Mouse (Mus musculus): Measurements from ENCODE around the gene Arid4a.

The Arid4a gene

GRCm38 (mm10) chr12:71015363-71016210, at the start of gene Arid4a:
Gene Arid4a (plus strand): TSS chr12:71015990.
- peak; percentile 98 to 99 for DNase-seq

GRCm38 (mm10) chr12:70967581-70967980, 48.2 kb upstream of the Arid4a start:
- DNase-seq: no peak

- peak; percentile 84 to 92 for DNase-seq
Observed at GRCm38 (mm10) chr12:70968141-70968790, 47.5 kb upstream of the Arid4a start.

DNA sequence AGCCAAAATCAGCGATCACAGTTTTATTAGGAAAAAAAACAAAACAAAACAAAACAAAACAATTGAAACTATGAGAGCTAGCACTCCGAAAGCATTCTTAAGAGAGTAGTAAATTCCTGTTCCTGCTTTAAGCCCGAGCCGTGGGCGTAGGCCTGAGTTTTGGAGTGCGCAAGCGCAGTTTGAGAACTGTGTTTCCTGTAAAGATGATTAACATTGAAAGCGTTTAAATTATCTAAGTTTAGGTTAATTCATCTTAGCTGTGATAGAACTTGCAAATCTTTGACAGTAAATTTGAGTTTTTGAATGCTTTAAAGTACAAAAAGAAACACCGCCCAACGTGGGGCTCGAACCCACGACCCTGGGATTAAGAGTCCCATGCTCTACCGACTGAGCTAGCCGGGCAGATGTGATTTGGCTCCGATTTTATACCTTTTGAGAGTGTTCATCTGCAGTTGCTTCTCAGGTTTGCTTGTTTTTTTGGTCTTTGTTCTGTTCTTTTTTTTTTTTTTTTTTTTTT, 46.9 kb upstream of the Arid4a start:
- peak; percentile 89 to 92 for DNase-seq

DNA sequence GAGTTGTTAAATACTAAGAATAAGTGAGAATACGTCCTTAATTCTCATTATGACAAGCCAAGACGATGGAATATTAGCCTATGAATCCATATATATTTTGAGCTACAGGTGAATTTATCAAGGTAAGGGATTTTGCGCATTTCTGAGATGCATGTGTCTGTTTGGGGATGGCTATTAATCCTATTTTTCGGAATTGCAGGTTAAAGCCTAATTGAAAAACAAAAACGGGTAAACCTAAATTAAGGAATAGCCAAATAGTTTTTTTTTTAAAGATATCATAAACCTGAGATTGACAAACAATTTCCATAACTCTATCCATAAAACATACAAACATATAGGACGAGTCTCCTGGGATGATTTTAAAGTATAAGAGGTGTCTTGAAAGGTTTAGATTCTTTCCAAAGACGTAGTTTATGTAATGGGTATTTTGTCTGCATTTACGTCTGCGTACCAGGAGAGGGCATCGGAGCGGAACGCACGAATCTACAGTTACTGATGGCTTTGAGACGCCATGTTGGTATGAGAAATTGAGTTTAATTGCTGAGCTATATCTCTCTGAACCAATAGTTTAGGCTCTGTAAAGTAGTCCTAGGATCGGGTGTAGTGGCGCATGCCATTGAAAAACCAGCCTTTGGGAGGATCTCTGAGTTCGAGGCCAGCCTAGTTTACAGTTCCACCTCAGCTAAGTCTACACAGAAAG, 46.2 kb upstream of the Arid4a start:
- DNase-seq: peak; percentile 55 to 71

DNA sequence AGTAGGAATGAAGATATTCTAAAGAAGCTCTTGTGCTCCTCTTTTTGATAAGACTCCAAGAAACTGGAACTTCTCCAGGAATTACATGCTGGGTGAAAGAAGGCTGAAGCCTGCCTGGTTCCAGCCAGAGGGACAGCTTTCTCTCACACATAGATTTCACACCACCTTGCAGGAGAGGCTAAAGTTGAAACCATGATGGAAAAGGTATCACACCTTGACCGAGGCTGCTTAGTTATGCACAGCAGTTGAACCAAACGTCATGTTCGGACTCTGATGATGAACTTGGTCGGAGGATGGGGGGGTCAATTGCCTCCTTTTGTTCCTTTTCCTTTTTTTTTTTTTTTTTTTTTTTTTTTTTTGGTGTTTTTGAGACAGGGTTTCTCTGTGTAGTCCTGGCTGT, 42.0 kb upstream of the Arid4a start:
- no peak for DNase-seq

- peak; percentile 92 to 98 for DNase-seq
Observed at GRCm38 (mm10) chr12:70974441-70975266, 41.1 kb upstream of the Arid4a start, which contains the start of gene Psma3. Gene Psma3 (plus strand): TSS chr12:70974621.

GRCm38 (mm10) chr12:70975406-70975805, 40.4 kb upstream of the Arid4a start:
- no peak for DNase-seq

DNA sequence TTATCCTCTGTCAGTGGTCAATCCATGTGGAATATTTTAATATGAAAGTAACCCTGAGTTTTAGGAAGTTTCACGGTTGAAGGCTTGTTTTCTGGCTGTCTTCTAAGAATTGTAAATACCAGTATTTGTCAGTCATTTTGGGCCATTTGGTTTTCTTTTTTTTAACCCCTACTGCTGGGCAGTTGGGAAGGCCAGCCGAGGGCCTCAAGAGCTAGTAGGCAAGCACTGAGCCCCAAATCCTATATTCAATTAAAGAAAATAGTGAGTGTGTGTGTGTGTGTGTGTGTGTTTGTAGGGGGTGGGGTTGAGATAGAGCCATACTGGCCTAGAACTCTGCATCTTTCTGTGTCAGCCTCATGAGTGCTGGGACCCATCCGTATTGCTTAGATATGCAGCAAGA, 39.9 kb upstream of the Arid4a start:
- DNase-seq: no peak

DNA sequence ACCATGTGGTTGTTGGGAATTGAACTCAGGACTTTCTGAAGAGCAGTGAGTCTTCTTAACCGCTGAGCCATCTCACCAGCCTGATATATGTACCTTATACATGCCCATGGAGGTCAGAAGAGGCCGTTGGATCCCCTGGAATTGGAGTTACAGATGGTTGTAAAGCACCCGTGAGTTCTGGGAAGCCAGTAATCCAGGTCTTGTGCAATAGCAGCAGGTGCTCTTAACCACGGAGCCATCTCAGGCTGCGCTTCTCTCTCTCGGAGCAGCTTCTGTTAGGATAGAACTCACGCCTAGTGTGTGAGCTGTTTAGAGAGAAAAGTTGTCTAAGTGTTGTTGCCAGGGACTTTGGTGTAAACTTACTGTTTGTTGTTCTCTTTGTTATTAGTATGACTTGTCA, 37.4 kb upstream of the Arid4a start:
- no peak for DNase-seq

GRCm38 (mm10) chr12:70984855-70985550, 30.8 kb upstream of the Arid4a start:
- DNase-seq: no peak

DNA sequence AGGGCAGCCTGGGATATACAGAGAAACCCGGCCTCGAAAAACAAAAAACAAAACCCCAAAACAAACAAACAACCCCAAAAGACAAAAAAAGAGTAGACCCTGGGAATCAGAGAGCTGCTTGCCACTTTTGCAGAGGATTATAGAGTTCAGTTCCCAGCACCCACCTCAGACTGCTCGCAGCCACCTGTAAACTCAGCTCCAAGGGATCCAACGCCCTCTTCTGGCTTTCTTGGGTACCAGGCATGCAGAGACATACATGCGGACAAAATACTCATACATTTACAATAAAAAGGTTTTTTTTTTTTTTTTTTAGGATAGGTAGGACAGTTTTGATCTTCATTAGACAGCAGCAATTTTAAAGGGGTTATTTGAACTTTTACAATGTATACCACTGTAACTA, 18.6 kb upstream of the Arid4a start:
- DNase-seq: no peak

- DNase-seq: peak; percentile 87
Observed at GRCm38 (mm10) chr12:70999423-70999903, 16.3 kb upstream of the Arid4a start.

DNA sequence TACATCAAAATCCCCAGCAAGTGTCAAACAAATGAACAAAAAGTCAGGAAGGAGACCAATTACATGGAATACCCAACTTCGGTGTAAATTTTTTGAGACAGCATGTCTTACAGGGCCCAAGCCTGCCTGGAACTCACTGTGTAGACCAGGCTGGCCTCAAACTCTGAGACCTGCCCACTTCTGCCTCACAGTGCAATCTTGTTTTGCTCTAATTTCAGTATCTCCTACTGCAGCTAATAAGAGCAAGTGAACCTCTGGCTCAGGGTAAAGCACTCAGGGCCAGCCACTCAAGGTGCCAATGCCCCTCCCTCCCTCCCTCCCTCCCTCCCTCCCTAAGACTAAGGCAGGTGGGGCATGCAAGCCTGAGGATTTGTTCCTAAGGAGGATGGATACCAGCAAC, 15.4 kb upstream of the Arid4a start:
- DNase-seq: no peak

DNA sequence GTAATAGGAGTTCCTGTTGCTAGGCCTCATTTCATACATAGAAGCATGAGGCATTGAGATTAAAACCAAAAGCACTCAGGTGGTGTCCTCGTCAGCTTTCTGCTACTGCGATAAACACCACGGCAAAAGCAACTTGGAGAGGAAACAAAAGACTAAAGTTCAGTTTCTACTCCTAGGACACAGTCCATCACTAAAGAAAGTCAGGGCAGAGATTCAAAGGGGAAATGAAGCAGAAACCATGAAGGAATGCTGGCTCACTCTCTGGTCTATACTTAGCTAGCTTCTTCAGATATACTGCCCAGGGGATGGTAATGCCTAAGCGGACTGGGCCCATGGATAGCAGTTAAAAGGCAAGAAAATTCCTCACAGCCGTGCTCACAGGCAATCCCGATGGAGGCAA, 14.3 kb upstream of the Arid4a start:
- peak; percentile 24 to 35 for DNase-seq

DNA sequence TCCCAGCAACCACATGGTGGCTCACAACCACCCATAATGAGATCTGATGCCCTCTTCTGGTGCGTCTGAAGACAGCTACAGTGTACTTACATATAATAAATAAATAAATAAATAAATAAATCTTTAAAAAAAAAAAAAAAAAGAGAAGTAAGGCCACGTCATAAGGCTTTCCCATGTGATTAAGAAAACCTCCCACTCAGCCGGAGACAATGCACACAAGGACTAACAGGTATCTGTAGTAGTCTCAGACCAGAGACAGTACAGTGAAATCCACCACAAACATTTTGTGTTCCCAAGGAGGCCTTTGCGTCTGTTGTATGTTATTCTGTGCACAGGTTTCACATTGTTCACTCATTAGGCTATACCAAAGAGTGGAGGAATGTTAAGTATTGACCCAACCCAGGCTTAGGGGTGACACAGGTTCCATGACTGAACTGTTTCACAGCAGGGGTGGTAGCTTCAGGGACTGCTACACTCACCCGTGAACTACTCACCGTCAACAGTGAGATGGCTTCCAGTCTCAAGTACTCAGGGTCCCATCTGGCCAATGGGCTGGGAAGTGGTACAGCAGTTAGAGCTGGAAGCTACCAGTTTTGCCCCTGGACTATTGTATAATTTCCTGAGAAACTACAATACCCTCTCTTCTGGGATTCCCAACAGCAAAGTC, 11.9 kb upstream of the Arid4a start:
- no peak for DNase-seq

- DNase-seq: no peak
Observed at GRCm38 (mm10) chr12:71006141-71006540, 9.6 kb upstream of the Arid4a start.

GRCm38 (mm10) chr12:71006901-71007300, 8.9 kb upstream of the Arid4a start:
- DNase-seq: no peak

GRCm38 (mm10) chr12:71009769-71010168, 6.0 kb upstream of the Arid4a start:
- DNase-seq: peak; percentile 75 to 82

GRCm38 (mm10) chr12:71014845-71015362, 886 bp upstream of the Arid4a start:
- peak; percentile 38 to 58 for DNase-seq

- no peak for DNase-seq
Observed at GRCm38 (mm10) chr12:71016211-71016502, 367 bp downstream of the Arid4a start.

Data from kidney, postnatal 25 days (tissue).